Mouse (Mus musculus) c-Kit-positive CD71-positive TER-119-positive erythroid progenitor cells, embryonic 14.5 days (primary cell): ENCODE results near the gene Aplp2.

Source experiments
- DNase-seq: peaks from one replicate; pipeline ENCODE4 v3.0.0-alpha.2; 2013; ENCODE audit warnings: low spot score

The Aplp2 gene

DNA sequence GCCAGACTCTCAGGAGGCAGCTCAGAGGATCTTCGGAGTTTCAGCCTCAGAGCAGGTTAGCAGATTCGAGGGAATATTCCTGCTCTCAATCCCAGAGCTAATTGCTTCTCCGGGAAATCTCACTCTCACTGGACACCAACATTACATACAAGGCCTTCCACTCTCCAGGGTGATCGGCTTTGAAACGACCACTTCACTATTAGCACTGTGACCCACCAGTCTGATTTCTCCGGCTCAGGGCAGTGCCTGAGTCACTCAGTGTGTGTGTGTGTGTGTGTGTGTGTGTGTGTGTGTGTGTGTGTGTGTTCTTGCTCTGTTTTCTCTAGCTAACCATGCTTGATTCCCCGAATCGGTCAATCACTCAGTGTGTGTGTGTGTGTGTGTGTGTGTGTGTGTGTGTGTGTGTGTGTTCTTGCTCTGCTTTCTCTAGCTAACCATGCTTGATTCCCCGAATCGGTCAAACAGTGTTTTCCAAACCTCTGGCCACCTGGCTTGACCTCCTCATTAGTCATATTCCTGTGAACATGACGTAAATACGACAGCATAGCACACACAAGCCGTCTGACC lies 89.1 kb downstream of the Aplp2 start:
- DNase-seq: no peak

DNA sequence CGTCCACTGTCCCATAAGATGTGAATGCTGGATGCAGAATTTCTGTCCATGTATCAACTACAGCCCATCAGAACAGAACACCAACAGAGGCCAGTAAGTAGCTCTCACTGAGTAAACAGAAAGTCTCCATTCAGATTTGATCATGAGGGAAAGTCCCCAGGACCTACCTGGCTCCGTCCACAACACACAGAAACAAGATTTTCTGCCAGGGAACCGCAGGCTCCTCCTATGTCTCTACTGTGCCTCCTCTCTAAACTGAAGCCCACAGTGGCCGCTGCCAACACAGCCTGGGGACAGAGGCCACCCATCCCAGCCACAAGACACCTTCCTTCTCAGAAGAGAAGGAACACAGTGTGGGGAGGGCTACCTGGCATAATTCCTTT lies 91.1 kb downstream of the Aplp2 start:
- no peak for DNase-seq

- no peak for DNase-seq
Observed at GRCm38 (mm10) chr9:31119882-31120532, 91.6 kb downstream of the Aplp2 start.

DNA sequence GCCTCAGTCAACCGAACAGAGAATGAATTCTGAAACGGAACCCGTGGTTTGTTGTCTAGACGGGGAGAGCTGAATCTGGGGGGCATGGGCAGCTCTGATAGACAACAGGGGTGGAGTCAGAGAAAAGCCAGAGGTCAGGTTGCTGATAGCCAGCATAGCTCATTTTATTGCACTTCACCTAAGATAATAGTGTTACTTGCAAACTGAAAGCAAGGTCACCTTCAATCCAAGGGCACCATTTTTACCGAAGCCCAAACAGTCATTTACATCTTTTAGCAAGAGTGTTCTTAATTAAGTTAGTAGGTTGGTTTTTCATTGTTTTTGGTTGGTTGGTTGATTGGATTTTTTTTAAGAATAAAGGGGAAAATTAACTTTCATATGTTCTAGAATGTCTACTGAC lies 92.2 kb downstream of the Aplp2 start:
- DNase-seq: no peak

- DNase-seq: no peak
Observed at GRCm38 (mm10) chr9:31118520-31119298, 92.9 kb downstream of the Aplp2 start.

DNA sequence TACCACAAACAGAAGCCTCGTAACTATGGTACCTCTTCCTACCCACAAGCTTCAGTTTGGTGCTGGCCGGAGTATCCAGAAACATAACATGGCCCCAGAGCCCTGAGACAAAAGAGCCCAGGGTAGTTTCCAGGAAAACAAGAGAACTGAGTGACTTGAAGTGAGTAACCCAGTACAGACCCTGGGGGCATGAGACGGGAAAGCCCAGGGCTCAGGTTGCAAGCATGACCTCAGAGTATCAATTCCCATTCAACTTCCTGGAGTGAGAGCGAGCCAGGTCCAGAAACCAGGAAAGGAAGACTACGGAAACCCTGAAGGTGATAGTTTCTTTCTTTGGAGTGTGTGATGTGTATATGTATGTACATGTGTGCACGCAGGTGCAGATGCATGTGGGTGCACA lies 94.1 kb downstream of the Aplp2 start:
- DNase-seq: no peak

- no peak for DNase-seq
Observed at GRCm38 (mm10) chr9:31117088-31117487, 94.5 kb downstream of the Aplp2 start.

DNA sequence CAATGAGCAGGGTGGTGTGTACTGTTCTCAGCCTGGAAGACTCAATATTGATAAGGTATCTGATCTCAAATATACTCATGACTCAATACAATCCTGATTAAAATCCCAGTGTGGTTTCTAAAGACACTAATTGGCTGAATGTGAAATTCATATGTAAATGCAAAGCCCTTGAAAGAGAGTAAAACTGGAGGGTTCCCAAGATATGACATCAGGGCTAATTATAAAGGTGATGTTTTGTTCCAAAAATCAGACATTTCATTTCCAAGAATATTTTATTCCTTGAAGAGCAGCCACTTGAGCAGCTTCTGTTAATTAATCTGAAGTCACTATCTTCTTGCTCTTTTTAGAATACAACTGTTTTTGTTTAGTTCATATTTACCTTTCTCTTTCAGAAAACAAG lies 96.0 kb downstream of the Aplp2 start:
- no peak for DNase-seq

GRCm38 (mm10) chr9:31108464-31108863 lies 103.2 kb downstream of the Aplp2 start:
- DNase-seq: no peak
